Mouse (Mus musculus) layer of hippocampus, adult 9-11 months (tissue): ENCODE measurements at regions not wholly inside any gene's neighbourhood (a gene's known extent, or its start where the extent isn't known, plus 50 kb on each side); places are given as distances from the start of the nearest gene placed in this dataset.

Experiments used
- DNase-seq: peaks from one replicate; pipeline ENCODE4 v3.0.0; 2022

GRCm38 (mm10) chr2:128339061-128339642 lies 213.3 kb downstream of the Bcl2l11 start:
- DNase-seq: no peak

GRCm38 (mm10) chr2:128339643-128340487 lies 214.0 kb downstream of the Bcl2l11 start:
- DNase-seq: no peak

DNA sequence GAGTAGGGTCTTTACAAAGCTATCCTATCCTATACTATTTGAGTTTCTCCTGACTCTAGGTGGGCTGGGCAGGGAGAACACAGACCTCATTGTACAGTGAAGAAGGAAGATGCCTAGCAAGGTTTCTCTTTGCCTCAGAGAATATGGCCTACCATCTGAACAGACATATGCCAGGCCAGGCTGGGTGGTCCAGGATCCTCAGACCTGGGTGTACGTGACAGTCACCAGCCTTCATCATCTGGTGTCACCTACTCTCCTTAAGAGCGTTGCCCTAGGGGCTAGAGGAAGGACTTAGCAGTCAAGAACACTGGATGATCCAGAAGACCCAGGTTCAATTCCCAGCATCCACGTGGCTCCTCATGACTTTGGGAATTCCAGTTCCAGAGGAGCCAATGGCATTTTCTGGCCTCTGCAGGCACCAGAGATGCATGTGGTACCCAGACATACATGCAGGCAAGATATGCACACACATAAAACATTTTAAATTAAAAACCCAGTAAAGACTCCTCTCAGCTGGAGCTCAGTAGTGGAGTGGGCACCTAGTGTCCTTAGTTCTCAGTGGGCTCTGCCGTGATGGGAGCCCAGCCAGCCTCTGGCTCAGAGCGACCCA lies 214.9 kb downstream of the Bcl2l11 start:
- no peak for DNase-seq

- DNase-seq: no peak
Observed at GRCm38 (mm10) chr2:128342212-128342611, 216.4 kb downstream of the Bcl2l11 start.

DNA sequence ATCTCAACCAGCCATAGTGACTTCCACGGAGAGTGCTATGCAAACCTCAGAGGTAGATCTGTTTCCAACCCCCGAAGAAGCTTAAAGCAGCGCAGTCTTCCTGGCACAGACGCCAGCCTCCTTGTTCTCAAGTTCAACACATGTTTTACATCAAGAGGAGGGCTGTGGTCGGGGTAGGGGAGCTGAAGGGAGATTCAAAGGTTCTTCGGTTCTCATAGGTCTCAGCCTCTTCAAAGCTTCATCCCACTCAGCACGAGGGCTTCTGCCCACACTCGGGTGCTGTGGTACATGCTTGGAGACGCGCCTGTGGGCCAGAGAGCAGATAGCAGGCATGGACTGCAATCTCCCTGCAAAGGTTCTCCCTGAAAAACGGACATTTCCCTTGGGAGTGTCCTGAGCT lies 219.7 kb downstream of the Bcl2l11 start:
- no peak for DNase-seq

- DNase-seq: no peak
Observed at GRCm38 (mm10) chr2:128348556-128348955, 222.7 kb downstream of the Bcl2l11 start.

DNA sequence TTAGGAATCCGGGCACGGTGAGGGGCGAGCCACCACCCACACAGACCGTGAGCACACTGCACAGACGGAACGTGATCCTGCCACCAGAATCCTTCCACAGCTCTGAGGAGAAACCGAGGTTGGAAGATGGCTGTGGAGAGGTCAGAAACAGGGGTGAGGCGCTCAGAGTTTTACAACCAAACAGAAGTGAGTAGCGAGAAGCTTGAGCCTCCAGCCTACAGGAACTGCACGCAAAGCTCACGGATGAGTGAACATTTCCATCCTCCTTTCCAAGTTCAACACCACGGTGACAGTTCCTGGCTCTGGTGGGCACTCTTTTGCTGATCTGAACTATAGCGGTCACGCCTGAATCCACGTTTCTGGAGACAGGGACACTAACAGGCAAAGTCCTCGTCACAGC lies 225.6 kb downstream of the Bcl2l11 start:
- DNase-seq: no peak

GRCm38 (mm10) chr2:128352533-128352932 lies 226.7 kb downstream of the Bcl2l11 start:
- no peak for DNase-seq

DNA sequence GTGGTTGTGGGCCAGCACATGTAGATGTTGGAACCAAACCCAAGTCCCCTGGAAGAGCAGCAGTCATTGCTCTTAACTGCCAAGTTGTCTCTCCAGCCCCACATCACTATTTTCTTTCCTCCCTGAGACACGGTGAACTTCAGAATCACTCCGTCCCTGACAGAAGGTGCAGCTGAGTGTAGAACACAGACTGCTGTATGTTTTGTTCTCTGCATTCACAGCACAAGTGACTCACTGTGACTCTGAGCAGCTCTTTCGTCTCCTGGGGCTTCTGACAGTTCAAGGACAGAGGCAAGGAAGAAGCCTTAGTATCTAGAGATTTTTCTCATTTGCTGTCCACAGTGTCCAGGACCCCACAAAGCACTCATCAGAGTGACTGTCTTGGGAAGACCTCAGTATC lies 227.6 kb downstream of the Bcl2l11 start:
- DNase-seq: no peak

- DNase-seq: no peak
Observed at GRCm38 (mm10) chr2:128356326-128356725, 230.5 kb downstream of the Bcl2l11 start.

GRCm38 (mm10) chr2:128359106-128359505 lies 231.9 kb upstream of the Spdye4c start:
- no peak for DNase-seq

GRCm38 (mm10) chr2:128360517-128360916 lies 230.5 kb upstream of the Spdye4c start:
- no peak for DNase-seq

DNA sequence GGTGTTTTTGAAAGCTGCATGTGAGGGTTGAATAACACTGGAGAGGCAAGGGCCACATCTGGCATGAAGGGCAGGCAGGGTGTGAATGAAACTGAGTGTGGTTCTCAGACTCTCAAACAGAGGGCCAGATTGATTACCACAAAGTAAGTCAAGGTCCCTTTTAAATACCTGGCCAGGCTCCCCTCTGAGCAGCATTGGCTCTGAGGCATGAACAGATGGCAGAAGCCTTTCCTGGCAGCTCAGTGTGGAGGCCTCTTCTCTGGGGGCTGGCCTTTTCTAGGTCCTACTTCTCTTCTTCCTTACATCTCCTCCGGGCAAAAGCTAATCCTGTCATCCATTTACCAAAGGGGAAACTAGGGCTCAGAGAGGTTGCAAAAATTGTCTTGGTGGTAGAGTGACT lies 229.6 kb upstream of the Spdye4c start:
- no peak for DNase-seq

DNA sequence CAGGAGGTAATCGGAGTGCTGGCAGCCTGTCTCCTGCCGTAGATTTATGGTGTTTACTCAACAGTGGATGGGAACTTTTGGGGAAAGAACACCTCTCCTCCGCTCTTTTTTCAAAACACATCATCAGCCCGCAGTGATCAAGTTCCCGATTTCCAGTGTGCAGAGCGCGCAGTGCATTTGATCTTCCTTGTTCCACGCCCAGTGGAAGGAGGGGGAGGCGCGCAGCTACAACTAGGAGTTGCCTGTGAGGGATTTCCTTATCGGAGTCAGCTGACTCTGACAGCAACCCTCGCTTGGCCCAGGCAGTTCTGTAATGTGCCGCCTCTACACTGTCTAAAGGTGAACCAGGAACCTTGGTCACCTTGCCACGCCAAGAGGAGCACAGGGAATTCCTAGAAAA lies 226.8 kb upstream of the Spdye4c start:
- no peak for DNase-seq

DNA sequence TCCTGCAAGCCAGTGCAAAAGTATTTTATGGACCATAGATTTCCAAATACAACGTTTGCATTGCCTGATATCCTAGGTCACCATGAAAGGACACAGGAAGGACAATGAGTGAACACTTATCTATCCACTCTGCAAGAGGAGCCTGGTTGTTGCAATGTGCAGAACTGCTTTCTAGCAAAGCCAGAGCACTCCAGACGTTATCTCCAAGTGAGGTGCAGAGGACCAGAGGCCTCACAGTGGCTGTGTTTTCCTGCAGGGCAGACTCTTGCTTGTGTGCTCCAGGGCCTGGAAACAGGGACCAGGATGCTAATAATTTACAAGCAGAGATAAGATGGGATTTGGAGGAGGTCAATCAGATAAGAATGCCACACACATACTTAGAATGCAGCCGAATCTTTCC lies 226.0 kb upstream of the Spdye4c start:
- no peak for DNase-seq

- no peak for DNase-seq
Observed at GRCm38 (mm10) chr2:128365775-128366174, 225.2 kb upstream of the Spdye4c start.

GRCm38 (mm10) chr2:128367266-128368150 lies 223.5 kb upstream of the Spdye4c start:
- no peak for DNase-seq

DNA sequence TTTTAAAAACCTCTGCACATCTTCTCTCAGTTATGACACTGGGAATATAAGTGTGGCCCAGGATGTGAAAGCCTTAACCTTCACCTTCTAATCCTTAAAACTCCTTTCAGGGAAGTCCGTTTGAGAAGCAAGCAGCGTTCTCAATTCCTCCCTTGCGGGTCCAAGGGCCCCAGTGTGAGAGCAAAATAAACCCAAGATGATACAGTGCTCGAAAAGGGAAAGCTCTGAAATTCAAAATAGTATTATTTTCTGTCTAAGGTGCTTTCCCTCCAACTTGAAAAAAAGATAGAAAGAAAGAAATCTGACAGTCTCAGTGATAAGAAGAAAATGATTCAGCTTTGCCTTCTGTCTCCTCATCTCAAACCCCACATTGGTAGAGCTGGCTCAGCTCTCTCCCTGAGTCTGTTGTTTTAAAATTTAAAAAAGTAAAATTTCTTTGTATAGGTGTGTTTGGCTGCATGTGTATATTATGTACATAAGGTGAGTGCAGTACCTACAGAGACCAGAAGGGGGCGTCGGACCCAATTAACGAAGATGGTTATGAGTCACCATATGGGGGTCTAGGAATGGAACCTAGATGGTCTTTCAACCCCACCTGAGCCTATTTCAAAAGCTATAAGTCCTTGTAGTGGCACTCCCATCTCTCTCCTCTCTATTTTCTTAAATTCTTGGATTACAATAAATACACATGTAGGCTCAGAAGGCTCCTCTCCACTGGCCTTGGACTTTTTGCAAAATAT lies 222.3 kb upstream of the Spdye4c start:
- no peak for DNase-seq

DNA sequence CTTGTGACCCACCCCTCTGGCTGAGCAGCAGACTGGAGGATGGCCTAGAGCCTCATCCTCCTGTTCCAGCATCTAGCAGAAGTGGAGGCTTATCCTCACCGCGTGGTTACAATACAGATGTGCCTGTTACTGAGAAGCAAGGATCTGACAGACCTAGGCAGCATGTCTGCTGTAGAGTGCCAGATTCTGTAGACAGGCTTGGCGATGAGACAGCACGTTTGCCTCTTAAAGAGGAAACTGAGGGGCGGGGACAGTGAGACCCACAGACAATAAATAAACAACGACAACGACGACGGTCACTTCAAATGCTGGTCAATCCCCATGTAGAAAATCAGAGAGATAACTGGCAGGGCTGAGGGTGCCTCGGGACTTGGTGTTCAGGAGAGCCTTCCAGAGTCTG lies 220.2 kb upstream of the Spdye4c start:
- no peak for DNase-seq

DNA sequence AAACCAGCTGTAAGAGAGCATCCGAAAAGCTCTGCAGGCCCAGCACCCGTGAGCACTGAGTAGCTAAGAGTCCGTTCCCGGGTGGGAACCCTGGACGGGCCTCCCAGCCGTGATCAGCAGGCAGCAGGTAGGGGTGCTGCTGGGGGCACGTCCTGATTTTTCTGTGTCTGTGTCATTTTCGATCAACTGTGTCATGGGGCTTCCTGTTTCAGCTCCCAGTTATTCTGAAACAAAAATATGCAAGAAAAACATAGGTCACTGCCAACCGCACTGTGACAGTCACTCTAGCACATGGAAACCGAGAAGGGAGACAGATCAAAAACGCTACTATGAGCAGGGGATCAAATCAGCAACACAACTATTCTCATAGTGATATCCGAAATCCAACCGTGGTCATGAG lies 218.8 kb upstream of the Spdye4c start:
- DNase-seq: no peak

DNA sequence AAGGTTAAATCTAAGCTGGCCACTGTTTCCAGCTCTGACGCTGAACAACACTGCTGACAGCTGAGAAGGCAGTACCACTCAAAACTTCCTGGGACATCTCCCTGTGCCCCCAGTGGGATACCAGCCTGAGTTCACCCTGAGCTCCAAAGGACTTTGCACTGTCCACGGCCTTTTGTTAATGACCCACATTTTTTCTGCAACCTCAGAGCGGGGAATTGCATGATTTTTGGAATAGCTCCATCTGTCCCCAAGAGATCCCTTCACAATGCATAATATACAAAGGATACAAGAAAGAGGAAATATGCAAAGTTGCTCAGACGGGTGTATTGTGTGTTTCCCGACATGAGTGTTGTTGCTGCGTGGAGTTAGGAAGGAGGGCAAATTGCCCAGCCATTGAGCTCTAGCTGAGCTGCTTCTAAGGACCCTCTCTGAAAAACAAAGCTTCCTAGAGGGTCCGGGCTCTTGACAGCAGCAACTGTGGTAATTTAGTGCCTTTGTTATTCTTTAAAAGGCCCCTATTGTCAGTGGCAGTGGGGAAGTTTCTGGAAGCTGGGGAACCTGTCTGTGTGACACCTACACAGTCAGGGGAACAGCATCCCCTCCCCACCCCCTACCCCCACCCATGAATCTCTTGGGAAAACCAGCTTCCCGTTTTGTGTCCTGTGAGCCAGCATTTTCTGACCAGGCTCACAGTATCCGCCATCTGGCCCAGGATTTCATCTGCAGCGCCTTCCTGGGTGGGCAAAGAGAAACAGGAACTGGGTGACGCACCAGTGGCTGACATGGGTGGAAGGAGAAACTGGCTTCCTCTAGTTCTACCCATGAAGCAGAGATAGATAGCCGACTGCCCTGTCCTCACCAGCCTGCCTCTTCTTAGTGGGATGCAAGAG lies 217.4 kb upstream of the Spdye4c start:
- peak; percentile 66 for DNase-seq

DNA sequence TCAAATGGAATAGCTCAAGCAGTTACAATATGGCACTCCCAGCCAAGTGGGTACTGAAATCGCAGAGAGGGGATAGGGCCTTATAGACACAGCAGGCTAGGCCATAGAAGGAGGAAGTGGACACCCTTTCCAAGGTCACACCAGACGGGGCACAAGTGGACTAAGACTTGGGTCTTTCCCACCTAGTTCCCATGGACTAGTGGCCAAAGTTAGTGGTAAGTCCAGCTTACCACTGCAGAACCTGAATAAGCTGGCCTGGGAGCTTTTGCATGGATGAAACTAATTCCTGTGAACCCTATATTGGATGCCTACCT lies 216.8 kb upstream of the Spdye4c start:
- no peak for DNase-seq
